Mouse (Mus musculus) E14TG2a.4 (cell line): ENCODE data around the gene Eefsec.

Experiments
- CTCF ChIP-seq: conservative IDR thresholded peaks from 2 replicates; pipeline ENCODE4 v1.5.1; 2014; ENCODE audit warnings: low read length
- NANOG ChIP-seq: IDR thresholded peaks from 2 replicates; pipeline ENCODE4 v1.6.1; 2014; ENCODE audit warnings: borderline replicate concordance, low read length, mixed read lengths
- POU5F1 ChIP-seq: IDR thresholded peaks from 2 replicates; pipeline ENCODE4 v1.6.1; 2014; ENCODE audit warnings: low read length, borderline replicate concordance

DNA sequence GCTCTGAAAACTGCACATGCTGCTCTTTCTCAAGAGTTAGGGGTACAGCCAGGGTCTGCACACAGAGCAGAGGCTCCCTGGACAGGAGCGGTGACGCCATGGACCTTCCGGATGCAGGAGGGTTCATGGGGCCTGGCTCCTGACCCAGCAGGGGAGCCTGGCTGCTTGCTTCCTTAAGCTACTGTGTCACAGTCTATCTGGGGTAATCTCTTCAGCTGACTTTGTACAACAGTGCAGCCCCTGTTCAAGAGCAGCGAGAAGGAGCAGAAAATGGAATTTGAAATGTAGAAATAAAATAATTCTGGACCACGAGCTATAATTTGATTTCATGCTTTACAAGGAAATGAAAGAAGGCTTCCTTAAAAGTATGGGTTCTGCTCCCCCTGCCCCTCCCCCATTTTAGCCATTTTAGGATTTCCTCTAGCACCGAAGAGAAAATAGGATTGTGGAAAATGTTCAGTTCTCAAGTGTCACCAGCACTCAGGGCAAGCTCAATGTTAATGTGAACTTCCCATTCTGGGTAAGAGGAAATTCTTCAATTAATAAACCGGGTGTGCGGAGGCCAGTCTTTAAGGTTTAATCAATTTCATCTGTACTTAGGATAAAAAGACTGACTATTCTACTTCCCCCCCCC lies 61.8 kb downstream of the Eefsec start:
- TF ChIP-seq CTCF, result no peak
- no peak for TF ChIP-seq NANOG
- no peak for TF ChIP-seq POU5F1
